In the genomic region with DNA sequence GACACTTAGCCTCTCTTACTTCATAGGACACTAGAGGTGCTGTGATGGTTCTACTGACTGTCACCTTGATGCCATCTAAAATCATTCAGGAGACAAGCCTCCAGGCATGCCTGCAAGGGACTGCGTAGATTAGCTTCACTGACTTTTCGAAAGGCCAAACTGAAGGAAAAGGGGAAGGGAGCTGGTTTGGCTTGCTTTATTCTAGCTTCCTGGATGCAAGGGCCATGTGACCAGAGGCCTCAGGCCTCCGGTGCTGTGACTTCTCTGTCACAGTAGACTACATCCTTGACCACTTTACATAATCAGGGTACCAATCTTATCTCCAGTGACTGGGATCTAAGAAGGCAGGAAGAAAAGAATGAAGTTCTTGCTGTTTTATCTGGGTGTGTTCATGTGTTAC, we compare ENCODE assay signal across 23 mouse cellular contexts.
"Had no signal": no experiment of that assay in that cellular context is flagged by ENCODE, and none has a peak within 500 bp of the region (broad histone marks: within the 10 kb centered on the region; RNA-seq: fewer than 3 reads in every experiment).

No protein-coding gene starts in this region.

- H3K27me3 ChIP-seq: liver, embryonic 12.5 days; liver, embryonic 15.5 days; megakaryocyte, embryonic 14.5 days had no signal

- ATAC-seq: intestine, postnatal 0 days; liver, embryonic 12.5 days had no signal

- DNase-seq: kidney, adult 2 months; kidney, postnatal 10 days; kidney, postnatal 36 days; liver; lung, adult 18-20 months; lung, postnatal 10 days; lung, postnatal 36 days; midbrain, embryonic 14.5 days; right cerebral cortex, adult 18-20 months; right cerebral cortex, postnatal 14 days; spleen, adult 18-20 months; thymus, adult 18-20 months; thymus, postnatal 36 days had no signal

- H3K4me1 ChIP-seq: limb, embryonic 13.5 days; lung, embryonic 15.5 days; neural tube, embryonic 12.5 days had no signal

- H3K27ac ChIP-seq: limb, embryonic 10.5 days; limb, embryonic 13.5 days; liver, embryonic 12.5 days; liver, embryonic 15.5 days; lung, embryonic 15.5 days; neural tube, embryonic 12.5 days; neural tube, embryonic 15.5 days had no signal

- H3K4me3 ChIP-seq: limb, embryonic 10.5 days; limb, embryonic 13.5 days; liver, embryonic 12.5 days; liver, embryonic 15.5 days; lung, embryonic 15.5 days; megakaryocyte, embryonic 14.5 days; neural tube, embryonic 12.5 days; neural tube, embryonic 15.5 days had no signal

- H3K9me3 ChIP-seq: limb, embryonic 10.5 days; limb, embryonic 13.5 days; liver, embryonic 12.5 days; liver, embryonic 15.5 days; lung, embryonic 15.5 days; megakaryocyte, embryonic 14.5 days; neural tube, embryonic 12.5 days; neural tube, embryonic 15.5 days had no signal

- H3K4me2 ChIP-seq: limb, embryonic 13.5 days; liver, embryonic 12.5 days; liver, embryonic 15.5 days; lung, embryonic 15.5 days; midbrain, embryonic 11.5 days; neural tube, embryonic 12.5 days; neural tube, embryonic 15.5 days had no signal

- H3K9ac ChIP-seq: limb, embryonic 13.5 days; liver, embryonic 12.5 days; liver, embryonic 15.5 days; lung, embryonic 15.5 days; neural tube, embryonic 12.5 days; neural tube, embryonic 15.5 days had no signal
